Mouse (Mus musculus) adrenal gland, adult 18-20 months (tissue): ENCODE data around the gene Nt5c2. TPM values are rescaled to one million over a fixed set of nuclear protein-coding genes. Genes with fewer than 3 reads are reported as not detected.
A peak's percentile ranks its signal among the peaks of the same experiment; 100 is the strongest.
"Not testable (repeated sequence)": the region's sequence is repeated elsewhere in the genome, so short reads cannot be mapped to it uniquely, and the experiment has no call there.

Source experiments
- DNase-seq, 2 experiments: peaks; one replicate each; pipeline ENCODE4 v3.0.0; 2021 to 2022; ENCODE audit warnings: low spot score in 2 of 2
- total RNA-seq, 2 experiments: library from RNA; stranded (reverse); gene quantifications; 1 replicate in 1 of 2; 2 replicates in 1 of 2; pipeline ENCODE4 v1.2.3; 2021

The Nt5c2 gene
- total RNA-seq, 2 experiments from 2014 or later, result 57.5 to 68.4 TPM

DNA sequence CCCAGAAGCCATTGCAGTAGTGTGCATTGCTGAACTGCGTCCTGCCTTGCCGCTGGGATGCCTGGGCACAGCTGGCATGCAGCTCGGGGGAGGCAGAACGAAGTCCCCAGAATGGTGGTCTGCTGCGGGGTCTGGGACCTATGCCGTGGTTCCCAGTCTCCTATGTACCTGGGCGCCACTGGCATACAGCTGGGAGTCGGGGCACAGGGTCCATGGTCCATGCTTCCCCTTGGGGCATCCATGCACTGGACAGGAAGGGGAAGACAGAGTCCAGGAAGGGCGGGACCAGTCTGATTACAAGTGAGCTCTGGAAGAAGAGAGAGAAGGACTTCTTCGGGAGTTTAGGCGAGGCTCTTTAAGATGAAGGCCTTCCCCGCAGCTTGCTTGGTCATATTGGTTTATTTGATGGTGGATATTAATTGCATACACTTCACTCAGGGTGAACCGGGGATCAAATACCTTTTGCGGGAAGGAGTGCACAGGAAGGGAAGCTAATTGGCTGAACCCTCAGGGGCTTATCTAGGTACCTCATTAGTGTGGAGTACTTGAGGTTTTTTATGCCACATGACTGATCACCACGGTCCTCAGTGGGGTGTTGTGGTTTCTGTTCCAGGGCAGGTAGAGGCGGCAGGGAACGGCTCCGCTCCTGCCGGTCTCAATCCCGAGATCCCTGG is 25.3 kb downstream of the Nt5c2 start:
- DNase-seq, result no peak

DNA sequence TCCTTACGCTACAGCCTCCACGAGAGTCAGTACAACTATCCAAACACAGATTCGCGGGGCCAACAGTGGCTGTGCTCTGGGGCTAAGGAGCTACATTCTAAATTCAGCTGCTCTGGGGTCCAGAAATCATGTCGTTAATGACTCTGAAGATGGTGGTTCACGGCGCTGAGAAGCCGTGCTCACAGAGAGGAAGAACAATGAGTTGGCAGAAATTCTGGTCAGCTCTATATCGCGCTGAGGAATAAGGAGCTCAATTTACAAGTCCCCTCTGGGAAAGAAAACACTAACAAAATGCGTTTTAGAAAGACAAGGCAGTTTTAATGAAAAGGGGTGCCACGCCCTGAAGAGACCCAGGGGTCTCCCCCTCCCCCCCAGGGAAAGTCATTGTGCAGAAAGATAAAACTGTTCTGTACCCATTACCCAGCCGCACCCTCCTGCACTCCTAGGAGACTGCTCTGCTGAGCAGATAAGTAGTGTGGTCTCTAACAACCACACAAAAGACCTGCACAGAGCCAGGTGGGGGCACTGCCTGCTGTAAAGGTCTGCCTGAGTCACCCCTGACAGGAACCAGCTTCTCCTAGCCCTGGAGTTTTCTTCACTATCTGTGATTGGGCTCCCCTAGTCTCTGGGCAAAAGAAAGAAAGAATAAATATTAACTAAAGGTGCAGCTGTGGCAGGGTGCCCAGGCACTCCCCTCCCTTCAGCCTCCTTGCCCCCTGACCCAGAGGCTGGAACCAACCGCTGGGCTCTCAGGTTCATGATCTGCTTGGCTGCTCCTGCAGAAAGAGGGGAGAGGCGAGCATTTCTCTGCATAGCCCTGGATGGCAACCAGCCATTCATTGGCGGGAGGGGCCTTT is 26.5 kb downstream of the Nt5c2 start:
- DNase-seq, result no peak

DNA sequence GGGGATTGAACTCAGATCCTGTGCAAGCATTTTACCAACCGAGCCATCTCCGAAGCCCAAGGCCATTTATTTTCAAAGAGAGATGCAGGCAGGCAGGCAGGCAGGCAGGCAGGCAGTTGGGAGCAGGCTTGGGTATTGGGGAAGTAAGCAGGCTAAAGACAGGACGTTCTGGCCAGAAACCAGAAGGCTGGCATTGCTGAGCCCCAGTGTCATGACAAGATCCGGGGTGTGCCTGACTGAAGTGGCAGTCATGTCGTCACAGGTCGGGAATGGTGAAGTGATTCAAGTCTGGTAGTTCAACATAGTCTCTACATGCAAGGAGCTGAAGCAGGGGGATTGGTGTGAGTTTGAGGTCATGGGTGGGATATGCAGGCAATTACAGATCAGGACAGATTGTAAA is 27.3 kb downstream of the Nt5c2 start:
- DNase-seq, result no peak

DNA sequence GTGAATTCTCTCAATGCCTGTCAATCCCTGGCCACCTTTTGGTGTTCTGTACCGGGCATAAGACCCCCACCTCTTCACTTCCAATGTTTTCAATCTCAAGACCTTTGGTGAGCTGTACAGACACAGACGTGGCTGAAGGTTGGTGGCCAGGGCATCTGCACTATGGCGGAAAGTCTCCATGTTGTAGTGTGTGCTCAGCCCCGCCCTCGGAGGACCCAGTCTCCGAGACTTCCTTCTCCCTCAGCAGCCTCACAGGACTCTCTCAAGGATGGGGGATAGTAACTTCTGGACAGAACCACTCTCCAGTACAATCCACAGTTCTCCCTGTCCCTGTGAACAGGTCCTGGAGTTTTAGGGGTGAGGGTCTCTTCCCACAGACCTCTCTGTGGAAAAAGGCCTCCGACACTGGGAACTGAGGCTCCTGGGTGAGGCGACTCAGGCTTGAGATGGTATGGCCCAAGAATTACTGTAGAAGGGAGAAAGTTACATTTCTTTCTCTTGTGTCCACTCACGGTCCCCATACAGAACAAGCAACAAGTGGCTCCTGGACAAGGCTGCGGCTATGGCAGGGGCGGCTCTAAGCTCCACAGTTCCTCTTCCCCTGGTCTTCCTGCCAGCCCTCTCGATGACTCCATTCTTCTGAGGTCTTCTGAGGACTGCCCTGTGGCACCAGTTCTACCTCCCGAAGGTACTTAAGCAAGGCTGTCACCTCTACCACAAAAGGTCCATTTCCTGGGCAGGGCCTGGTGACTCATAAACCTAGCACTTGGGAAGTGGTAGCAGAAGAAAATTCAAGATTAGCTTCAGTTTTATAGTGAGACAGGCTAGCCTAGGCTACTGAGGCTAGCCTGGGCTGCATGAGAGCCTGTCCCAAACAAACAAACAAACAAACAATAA is 30.0 kb downstream of the Nt5c2 start:
- no peak for DNase-seq

DNA sequence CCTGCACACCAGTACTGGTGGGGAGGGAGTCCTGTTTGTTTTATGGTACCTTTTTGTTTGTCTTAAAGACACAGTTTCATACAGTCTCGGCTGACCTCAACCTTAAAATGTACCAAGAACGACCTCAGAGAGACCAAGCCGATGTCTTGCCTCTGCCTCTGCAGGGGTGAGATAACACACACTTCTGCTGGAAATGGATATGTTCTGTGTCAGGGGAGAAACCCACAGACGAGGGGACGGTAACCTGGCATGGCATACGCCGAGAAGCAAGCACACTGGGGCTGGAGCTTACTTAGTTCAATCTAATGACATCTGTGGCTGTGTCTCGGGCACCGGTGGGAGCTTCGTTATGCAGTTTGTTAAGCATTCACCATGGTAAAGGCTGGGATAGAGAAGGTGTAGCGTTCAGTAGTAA is 31.0 kb downstream of the Nt5c2 start:
- DNase-seq, result no peak

DNA sequence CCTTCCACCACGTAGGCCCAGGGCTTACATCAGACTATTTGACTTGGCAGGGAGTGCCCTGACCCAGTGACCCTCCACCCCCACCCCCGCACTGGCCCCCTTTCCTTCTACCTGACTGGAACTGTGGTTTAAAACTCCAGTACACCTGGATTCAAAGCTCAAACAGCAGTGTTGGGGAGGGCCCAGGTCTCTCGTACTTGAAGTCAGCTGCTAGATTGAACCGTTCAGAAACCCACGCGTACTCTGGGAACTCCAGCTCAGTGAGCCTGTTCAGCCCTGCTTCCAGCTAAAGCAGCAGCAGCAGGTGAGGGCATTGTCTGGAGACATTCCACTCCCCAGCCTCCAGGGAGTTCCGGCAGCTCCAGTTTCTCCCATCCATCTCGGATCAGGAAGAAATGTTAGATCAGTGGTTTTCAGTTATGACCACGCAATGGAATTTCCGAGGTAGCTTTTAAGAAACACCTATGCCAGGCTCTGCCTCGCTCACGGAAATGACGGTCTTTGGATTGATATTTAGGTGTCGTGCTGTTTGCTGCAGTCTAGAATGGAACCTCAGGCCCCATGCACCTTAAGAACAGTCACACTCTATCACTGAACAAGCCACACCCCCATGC is 31.5 kb downstream of the Nt5c2 start:
- DNase-seq, result no peak

DNA sequence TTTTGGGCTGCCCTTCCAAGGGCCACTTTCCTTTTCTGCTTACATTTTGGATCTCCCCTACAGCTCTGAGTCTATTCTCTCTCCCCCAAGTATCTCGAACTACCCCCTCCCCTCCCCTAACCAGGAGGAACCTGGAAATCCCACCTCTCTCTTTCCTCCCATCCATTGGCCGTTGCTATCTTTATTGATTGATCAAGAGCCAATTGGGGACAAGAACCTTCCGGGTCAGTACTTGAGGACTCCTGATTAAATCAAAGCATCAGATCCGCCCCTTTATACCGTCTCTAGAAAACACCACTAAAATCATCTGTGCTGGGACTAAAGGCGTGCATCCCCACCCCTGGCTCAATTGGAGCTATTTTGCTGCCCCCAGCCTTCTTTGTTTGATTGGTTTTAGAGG is 33.5 kb downstream of the Nt5c2 start:
- DNase-seq, result no peak

DNA sequence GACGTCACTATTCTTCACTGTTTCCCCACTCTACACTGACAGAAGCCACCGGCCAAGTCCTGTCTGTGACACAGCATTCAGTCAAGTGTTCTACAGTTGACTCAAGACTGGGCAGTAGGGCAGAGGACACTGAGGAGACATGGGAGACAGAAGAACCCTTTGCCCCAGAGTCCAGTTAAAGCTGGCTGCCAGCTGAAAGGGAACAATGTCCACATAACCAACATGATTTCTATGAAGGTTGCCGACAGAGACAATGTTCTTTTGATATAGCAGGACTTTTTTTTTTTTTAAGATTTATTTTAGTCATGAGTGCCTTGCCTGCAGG is 35.2 kb downstream of the Nt5c2 start:
- DNase-seq, result no peak

DNA sequence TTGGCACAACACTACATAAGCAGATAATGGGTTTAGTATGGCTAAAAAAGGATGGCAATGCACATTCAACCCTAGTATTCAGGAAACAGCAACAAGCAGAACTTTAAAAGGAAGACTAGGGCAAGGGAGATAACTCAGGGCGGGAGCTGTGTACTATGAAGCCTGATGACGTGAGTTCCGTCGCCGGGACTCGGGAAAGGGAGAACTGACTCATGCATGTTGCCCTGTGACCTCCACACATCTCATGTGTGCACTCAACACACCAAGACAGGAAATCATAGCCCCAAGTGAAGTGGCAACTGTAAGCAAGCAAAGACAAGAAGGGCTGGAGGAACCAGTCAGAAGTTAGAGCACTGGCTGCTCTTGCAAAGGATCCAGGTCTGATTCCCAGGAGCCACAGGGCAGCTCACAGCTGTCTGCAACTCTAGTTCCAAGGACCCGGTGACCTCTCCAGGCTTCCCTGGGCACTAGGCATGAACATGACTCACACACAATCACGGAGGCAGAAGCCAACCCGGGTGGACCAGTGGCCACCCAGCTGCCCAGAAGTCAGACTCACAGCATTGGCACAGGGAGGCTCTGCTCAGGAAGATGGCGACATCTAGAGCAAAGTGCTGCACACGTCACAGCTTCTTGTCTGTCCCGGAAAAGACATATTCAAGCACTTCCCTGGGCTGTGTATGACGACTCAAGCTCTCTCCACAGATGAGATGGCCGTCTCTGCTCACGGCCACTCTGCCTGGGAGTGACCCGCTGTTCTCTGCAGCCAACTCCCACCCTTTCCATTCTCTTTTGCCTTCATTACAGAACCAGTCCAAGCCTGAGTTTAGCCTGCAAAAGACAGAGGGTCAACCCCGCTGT is 35.8 kb downstream of the Nt5c2 start:
- peak in 1 of 2 experiments; percentile 38 for DNase-seq

DNA sequence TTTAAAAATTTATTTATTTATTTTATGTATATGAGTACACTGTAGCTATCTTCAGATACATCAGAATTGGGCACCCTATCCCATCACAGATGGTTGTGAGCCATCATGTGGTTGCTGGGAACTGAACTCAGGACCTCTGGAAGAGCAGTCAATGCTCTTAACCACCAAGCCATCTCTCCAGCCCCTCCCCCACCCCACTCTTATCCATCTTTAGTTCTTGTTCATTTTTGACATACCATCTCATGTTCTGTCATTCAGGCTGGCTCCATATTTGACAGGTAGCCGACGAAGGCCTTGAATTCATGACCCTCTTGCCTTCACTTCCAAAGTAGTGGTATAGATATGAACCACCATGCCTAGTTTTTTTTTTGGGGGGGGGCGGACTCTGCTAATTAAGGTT is 36.9 kb downstream of the Nt5c2 start:
- DNase-seq, result not testable (repeated sequence)

DNA sequence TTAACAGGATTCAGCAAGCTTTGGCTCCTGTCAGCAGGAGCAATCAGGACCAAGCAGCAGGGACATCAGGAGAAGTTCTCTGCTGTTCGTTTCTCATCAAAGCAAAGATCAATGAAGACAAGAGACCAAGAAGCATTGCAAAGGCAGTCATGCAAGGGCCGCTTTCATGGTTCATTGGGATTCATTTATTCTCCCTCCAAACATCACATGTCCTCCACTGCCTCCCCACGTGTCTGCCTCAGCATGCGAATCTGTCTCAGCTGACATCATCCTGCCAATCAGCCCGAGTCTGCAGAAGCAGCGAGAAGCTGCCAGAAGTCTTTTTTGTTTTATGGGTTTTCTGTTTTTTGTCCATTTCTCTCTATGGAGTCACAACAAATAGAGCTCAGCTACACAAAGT is 37.5 kb downstream of the Nt5c2 start:
- no peak for DNase-seq

DNA sequence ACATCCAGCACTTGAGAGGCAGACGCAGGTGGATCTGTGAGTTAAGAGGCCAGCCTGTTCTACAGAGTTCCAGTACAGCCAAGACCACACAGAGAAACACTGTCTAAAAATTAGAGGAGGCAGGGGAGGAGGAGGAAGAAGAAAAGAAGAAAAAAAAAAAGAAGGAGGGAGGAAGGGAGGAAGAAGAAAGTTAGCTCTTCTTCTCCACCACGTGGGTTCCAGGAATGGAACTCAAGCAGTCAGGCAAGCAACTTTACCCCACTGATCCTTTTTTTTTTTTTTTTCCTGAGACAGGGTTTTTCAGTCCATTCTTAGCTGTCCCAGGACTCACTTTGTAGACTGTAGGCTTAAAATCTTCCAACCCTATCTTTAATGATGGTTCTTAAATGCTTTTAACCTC is 38.2 kb downstream of the Nt5c2 start:
- no peak for DNase-seq

DNA sequence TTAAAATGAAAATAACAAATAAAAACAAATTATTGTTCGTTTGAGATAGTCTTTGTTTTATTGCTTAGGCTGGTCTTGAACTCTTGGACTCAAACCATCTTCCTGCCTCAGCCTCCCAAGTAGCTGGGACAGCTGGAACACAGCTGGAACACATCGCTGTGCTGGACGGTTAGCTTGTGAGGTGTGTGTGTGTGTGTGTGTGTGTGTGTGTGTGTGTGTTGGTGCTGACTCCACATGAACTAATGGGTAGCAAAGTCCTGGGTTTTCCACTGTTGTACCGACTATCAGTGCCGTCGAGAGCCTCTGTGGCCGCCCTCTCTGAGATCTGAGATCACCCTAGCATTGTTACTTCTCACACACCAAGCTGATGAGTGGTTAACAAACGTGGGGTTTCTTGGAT is 39.0 kb downstream of the Nt5c2 start:
- DNase-seq, result no peak

DNA sequence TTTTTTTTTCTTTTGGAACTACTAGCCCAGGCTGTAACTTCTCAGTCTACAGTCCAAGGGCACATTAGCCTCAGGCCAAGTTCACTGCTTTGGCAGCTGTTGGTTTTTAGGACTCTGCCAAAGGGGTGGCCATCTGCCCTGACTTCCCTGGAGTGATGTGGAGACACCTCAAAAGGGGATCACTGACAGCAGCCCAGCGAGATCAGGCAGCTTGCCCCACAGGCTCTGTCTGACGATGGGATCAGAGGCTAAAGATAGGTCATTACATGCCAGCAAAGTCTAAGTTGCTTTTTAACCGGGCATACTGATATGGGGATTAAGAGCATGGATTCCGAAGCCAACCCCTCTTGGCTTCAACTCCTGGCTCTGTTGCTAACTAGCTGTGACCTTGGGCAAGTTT is 39.4 kb downstream of the Nt5c2 start:
- DNase-seq, result no peak

DNA sequence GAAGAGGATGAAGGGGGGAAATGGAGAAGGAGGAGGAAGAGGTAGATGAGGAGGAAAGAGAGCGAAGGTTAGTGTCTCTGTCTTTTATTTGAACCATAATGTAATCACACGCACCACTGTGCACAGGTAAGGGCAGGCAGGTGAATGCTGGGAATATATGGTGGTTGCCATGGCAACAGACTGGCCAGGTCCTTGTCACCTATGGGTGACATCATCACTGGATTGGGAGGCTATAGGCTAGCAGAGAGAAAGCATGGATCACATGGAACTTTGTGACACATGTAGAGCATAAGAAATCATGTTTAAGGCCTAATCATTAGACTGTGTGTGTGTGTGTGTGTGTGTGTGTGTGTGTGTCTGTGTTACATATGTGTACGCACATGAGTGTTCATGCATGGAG is 42.8 kb downstream of the Nt5c2 start:
- DNase-seq, result no peak

DNA sequence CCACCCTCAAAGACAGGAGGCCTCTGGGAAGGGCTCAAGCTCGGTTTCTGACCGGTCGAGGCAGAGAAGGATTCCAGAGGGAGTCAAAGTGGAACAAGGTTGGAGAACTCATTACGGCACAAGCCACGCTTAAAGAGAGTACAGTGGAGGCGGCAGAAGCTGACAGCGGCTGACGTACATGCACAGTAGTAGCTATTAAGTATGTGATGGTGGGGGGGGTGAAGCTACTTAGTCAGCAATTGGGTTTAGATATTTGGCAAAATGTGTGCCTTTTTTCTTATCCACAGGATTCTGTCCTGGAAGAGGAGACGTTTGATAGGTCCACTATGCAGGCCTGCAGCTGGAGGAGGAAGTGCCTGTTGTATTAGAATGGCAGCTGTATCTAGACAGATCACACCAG is 43.2 kb downstream of the Nt5c2 start:
- DNase-seq, result no peak

DNA sequence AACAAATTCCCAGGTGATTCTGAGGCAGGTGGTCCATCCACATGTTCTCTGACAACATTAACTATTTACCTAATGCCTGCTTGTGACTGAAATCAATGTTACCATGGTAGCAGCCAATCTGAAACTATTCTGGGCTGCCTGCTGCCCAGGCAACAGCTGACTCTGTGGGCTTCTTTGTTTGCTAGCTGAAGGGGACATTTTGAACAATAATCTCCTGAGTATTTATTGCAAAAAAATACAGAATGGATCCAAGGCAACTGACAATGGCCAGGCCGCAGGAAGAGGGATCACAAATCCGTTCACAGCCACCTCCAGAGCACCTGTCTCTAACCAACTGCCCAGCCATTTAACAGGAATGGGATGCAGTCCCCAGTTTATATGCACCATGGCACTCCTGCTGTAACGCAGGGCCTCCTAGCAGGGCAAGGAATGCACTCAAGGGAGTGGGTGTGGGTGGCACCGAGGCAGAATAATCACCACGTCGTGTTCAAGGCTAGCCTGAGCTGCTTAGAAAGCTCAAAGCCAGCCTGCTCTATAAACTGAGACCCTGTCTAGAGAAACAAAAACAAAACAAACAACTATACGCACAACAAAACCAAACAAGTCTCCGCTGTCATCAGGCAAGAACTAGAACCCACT is 43.8 kb downstream of the Nt5c2 start:
- no peak for DNase-seq

DNA sequence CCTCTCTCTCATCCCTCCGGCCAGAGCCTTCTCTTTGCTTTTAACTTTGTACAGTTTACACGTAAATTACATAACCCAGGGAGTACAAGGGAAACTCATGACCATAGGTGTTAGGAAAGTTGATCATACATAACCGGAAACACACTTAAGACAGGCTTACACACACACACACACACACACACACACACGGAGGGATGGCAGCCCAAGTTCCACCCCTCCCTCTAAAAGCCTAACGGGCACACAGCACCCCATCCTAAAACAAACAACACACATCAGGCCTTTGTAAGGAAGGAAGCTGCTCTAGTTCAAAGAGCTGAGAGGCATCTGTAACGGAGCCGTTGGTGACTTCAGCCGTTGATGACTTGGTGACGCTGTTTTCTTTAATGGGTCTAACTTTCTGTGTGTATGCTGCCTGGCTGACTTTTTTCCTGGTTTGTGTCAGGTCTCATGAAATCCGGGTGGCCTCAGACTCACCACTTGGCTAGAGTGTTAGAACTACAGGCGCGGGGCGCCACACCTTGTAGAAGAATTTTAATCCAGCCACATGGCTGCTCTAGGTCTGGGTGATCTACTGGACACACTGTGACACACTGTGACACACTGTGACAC is 44.7 kb downstream of the Nt5c2 start:
- no peak for DNase-seq

DNA sequence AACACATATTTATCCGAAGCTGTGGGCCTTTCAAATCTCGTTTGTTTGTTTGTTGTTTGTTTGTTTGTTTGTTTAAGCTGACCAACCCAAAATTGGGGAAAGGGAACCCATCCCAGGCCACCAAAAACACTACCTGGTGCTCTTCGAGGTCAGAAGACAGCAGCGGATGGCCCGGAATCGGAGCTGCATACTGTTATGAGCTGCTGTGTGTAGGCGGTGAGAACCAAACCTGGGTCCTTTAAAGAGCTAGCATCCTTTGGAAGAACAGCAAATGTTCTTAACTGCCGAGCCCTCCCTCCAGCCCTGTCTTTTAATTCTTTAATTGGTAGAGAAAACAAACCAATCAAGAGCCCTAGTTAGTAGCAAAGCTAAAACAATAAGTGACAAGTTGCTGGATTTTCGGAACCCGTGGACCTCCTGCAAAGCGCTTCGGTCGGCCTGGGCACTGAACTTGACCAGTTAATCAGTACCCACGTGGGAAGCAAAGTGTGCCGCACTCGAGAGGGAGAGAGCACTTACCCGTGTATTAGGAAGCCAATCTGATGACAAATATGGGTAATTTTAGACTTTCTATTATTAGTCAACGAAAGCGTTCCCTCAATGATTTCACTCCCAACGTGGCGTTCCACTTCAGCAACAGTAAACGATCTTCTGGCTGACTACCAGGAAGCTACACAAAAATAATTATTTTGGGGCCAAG is 45.5 kb downstream of the Nt5c2 start:
- DNase-seq, result no peak
